Mouse (Mus musculus) left cerebral cortex, adult 9 months (tissue): ENCODE measurements around the gene Mrpl21.

Experiments
- DNase-seq, 2 experiments: peaks; one replicate each; pipeline ENCODE4 v3.0.0; 2022; ENCODE audit warnings: low spot score in 2 of 2

Mrpl21 gene

GRCm38 (mm10) chr19:3339187-3339586, 56.5 kb downstream of the Mrpl21 start:
- DNase-seq = no peak

- DNase-seq = peak in 1 of 2 experiments; percentile 48
Observed at GRCm38 (mm10) chr19:3341021-3341420, 58.3 kb downstream of the Mrpl21 start.
